ENCODE assay signal across 8 mouse cellular contexts in genomic region chr9:41950991-41951451, GRCm38 (mm10).
A peak's percentile ranks its signal among the peaks of the same experiment; 100 is the strongest.
DNase-seq lines count a peak whose midpoint lies in the region; ATAC-seq and TF ChIP-seq lines count a peak whose summit lies in the region.

No protein-coding gene starts in this region.

- no peaks in the 10 kb centered on the region for H3K27me3 ChIP-seq in intestine, embryonic 14.5 days (replicated peaks; ENCODE audit: control insufficient read depth, insufficient read depth, low read length)

- H3K36me3 ChIP-seq in intestine, embryonic 14.5 days (ENCODE audit: control insufficient read depth, insufficient read depth, low read length) = no peaks in the 10 kb centered on the region

- H3K4me2 ChIP-seq in intestine, embryonic 14.5 days (ENCODE audit: low read length) = peak overlapping the region; percentile 81

- intact Hi-C loops in left cerebral cortex, postnatal 14 days (cut with DNase I) = loop anchor here (1.0 to 5.0 kb wide), 5 partner anchors 214 to 574 kb away; no protein-coding TSS in a partner anchor

- no peaks in the 10 kb centered on the region for H3K9me3 ChIP-seq in intestine, embryonic 14.5 days (ENCODE audit: control insufficient read depth, low read length)

- ATAC-seq in intestine, embryonic 14.5 days (replicated peaks; ENCODE audit: low FRiP score, low TSS enrichment, low read depth) = peak; percentile 78
- peak; percentile 85 for ATAC-seq in megakaryocyte-erythroid progenitor cell, adult 5-6 weeks (replicated peaks; ENCODE audit: low FRiP score, low TSS enrichment, poor library complexity, severe bottlenecking)

- peak overlapping the region; percentile 32 for H3K4me3 ChIP-seq in cortical plate, adult 2 months (ENCODE audit: insufficient read depth, low read length)
- H3K4me3 ChIP-seq in intestine, embryonic 14.5 days (ENCODE audit: low read depth, low read length) = peak overlapping the region; percentile 38

- peak overlapping the region; percentile 78 for H3K9ac ChIP-seq in intestine, embryonic 14.5 days (ENCODE audit: low read length)

- peak; percentile 92 for DNase-seq in adipocyte (ENCODE audit: low spot score)
- peak; percentile 87 for DNase-seq in gastrocnemius, postnatal 25 days
- peak; percentile 97 for DNase-seq in intestine, embryonic 14.5 days (ENCODE audit: low spot score)
- DNase-seq in left cerebral cortex, postnatal 14 days (ENCODE audit: low spot score in 2 of 2) = peak; percentile 90 to 92
- peak; percentile 89 for DNase-seq in right cerebral cortex, postnatal 25 days
- peak; percentile 82 to 87 for DNase-seq in urinary bladder, postnatal 36 days (ENCODE audit: low spot score in 2 of 2)

- peaks cover 3% of the 10 kb centered on the region for H3K4me1 ChIP-seq in cortical plate, adult 2 months (ENCODE audit: control insufficient read depth, insufficient read depth, low read length)
- H3K4me1 ChIP-seq in intestine, embryonic 14.5 days (replicated peaks; ENCODE audit: control insufficient read depth, insufficient read depth, low read length) = peaks cover 28% of the 10 kb centered on the region

- H3K27ac ChIP-seq in cortical plate, adult 2 months (ENCODE audit: insufficient read depth, low read length) = peak overlapping the region; percentile 92
- H3K27ac ChIP-seq in intestine, embryonic 14.5 days (ENCODE audit: low read depth) = peak overlapping the region; percentile 97

- TF ChIP-seq CTCF in cortical plate, adult 2 months (IDR thresholded peaks at IDR 0.05; ENCODE audit: extremely low read depth, insufficient read depth, low read length) = peak; percentile 74

- WGBS in intestine, embryonic 14.5 days = 0% methylated on average over 21 of the region's 21 CpGs

- peak; percentile 33; the same call in 1 of the 2 replicates for TF ChIP-seq POLR2A in cortical plate, adult 2 months (IDR thresholded peaks at IDR 0.05; ENCODE audit: extremely low read depth, insufficient read depth, low read length)

Comparison
In these comparisons a context has a peak if more than half of its experiments do, and no peak if none do; other contexts are left out.
1. Peak in every context shown above with its lines: DNase-seq, ATAC-seq, H3K4me3 ChIP-seq and H3K27ac ChIP-seq.